Mouse (Mus musculus) testis, adult 2 months (tissue): ENCODE results near the gene Gucd1. TPM values are rescaled to one million over a fixed set of nuclear protein-coding genes. Genes with fewer than 3 reads are reported as not detected.

Experiments used
- H3K27ac ChIP-seq: fragments of 200-500 bp; 2 replicates; pipeline ENCODE4 v1.5.1; 2012; ENCODE audit warnings: low read depth, low read length; ENCODE audit not compliant: control insufficient read depth, insufficient read depth
- H3K27me3 ChIP-seq: fragments of 200-500 bp; 2 replicates; pipeline ENCODE4 v1.6.1; 2012; ENCODE audit warnings: mild to moderate bottlenecking, low read length, moderate library complexity; ENCODE audit not compliant: control insufficient read depth, insufficient read depth
- H3K36me3 ChIP-seq: fragments of 200-500 bp; 2 replicates; pipeline ENCODE4 v1.6.1; 2012; ENCODE audit warnings: mild to moderate bottlenecking, low read length; ENCODE audit not compliant: control insufficient read depth, insufficient read depth
- H3K4me1 ChIP-seq: fragments of 200-500 bp; 2 replicates; pipeline ENCODE4 v1.6.1; 2012; ENCODE audit warnings: low read length; ENCODE audit not compliant: control insufficient read depth, insufficient read depth
- H3K4me3 ChIP-seq: fragments of 200-500 bp; 2 replicates; pipeline ENCODE4 v1.5.1; 2012; ENCODE audit warnings: low read depth, mild to moderate bottlenecking, low read length, moderate library complexity, mixed read lengths; ENCODE audit not compliant: control insufficient read depth
- CTCF ChIP-seq: fragments of 200-500 bp; IDR thresholded peaks from 2 replicates; pipeline ENCODE4 v1.5.1; 2012; ENCODE audit warnings: low read depth, mild to moderate bottlenecking, inconsistent platforms, low read length, moderate library complexity; ENCODE audit not compliant: control insufficient read depth, insufficient read depth, insufficient replicate concordance
- POLR2A ChIP-seq: fragments of 200-500 bp; IDR thresholded peaks from 2 replicates; pipeline ENCODE4 v1.6.1; 2012; ENCODE audit warnings: low read depth, mild to moderate bottlenecking, inconsistent platforms, low read length, moderate library complexity; ENCODE audit not compliant: control insufficient read depth
- polyA plus RNA-seq: library from polyadenylated mRNA; depleted of rRNA; stranded (reverse); fragments of >200 nt; gene quantifications from 2 replicates; pipeline ENCODE4 v1.2.3, GENCODE M21; 2012

Gucd1 gene
- polyA plus RNA-seq, 1 experiment, result 15.1 TPM

DNA sequence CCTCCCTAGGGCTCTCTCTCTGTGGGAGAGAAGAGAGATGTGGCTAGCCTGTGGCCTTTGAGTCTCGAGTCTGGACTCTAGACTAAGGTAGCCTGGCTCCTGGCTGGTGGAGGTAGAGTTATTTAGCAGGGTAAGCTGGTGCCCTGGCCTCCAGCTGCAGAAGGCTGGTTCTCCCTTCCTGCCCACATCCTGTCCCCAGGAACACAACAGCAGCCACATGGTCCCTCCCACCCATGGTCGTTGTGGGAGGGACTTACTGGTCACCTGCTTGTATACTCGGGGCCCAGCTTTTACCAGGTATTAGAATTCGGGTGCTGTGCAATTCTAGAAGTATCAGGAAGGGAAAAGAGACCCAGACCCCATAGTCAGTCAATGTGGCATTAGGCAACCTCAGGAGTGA, 197.5 kb downstream of the Gucd1 start:
- Histone ChIP-seq H3K36me3 (no peaks in the 10 kb centered on the region), H3K27me3 (no peaks in the 10 kb centered on the region), H3K4me3 (no peak overlapping the region), H3K27ac (no peak overlapping the region), H3K4me1 (peaks cover 12% of the 10 kb centered on the region)
- TF ChIP-seq POLR2A, result no peak
- no peak for TF ChIP-seq CTCF

DNA sequence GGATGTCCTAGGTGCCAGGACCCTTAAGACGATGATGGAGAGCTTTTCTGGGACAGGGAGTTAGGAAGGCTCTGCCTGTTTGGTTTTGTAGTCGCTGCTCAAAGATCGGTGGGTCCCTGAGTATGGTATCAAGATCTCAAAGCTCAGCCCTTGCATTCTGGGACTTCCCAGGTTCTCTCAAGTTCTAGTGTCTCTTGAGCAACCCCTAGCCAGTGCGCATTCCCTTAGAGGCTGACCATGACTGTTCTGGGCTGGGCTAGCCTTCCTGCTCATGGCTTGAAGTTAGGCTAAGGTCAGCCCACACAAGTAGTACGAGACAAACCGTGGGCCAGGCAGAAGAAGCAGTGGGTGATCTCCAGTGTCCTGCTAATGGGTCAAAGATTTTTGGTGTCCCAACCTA, 199.6 kb downstream of the Gucd1 start:
- Histone ChIP-seq H3K4me3 (no peak overlapping the region), H3K27me3 (no peaks in the 10 kb centered on the region), H3K36me3 (no peaks in the 10 kb centered on the region), H3K4me1 (peaks cover 12% of the 10 kb centered on the region), H3K27ac (no peak overlapping the region)
- TF ChIP-seq POLR2A (no peak), CTCF (no peak)

DNA sequence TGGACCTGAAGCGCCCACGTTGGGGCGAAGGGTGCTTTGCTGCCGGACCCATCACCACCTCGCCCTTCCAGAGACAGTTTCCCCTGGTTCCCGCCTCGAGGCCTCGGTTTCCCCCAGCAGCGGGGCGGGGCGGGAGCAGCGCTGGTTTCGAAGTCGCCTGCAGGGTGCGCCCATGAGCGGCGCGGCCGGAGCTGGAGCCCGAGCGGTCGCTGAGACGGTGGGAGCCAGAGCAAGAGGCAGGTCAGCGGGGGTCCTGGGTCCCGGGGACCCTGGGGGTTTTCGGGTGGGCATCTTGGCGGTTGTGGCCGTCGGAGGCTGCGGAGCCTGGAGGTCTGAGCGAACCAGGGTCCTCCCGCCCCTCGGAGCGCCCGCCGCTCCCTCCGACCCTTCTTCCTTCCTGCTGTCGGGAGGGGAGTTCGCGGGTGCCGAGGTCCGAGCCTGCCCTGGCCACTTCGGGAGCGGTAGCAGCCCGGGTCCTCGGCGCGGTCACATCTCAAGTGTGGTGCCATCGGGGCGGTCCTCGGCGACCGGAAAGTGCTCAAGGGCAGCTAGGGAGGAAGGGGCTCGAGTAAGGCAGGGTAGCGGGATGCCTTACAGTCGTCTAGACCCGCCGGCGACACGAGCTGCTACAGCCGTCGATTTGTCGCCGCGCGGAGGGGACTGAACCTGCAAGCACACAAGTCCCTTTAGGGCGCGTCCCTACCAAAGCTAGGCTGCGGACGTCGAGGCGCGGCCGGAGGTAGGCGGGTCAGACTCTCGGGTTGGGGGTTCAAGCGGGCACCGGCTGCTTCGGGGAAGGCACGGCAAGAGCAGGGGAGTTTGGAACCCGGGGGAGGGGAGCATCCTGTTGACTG, 200.6 kb downstream of the Gucd1 start:
- Histone ChIP-seq H3K36me3 (no peaks in the 10 kb centered on the region), H3K4me3 (peak overlapping the region; percentile 58), H3K27ac (no peak overlapping the region), H3K4me1 (peaks cover 12% of the 10 kb centered on the region), H3K27me3 (no peaks in the 10 kb centered on the region)
- TF ChIP-seq POLR2A (no peak), CTCF (0 out of 2 replicates have a peak, but pooled peaks have one; percentile 26)

DNA sequence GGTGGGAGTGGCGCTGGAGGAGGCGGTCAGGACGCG, 201.1 kb downstream of the Gucd1 start, which contains the start of gene Adora2a:
Gene Adora2a (plus strand): TSS at position 6 of the 36 bp plus-strand sequence.
- no peaks in the 10 kb centered on the region for H3K36me3 ChIP-seq
- H3K4me3 ChIP-seq, result peak within 1 kb of the TSS; percentile 58
- TF ChIP-seq POLR2A (no peak), CTCF (no peak)
- H3K4me1 ChIP-seq, result peaks cover 12% of the 10 kb centered on the region
- no peak within 1 kb of the TSS for H3K27ac ChIP-seq
- H3K27me3 ChIP-seq, result no peaks in the 10 kb centered on the region

DNA sequence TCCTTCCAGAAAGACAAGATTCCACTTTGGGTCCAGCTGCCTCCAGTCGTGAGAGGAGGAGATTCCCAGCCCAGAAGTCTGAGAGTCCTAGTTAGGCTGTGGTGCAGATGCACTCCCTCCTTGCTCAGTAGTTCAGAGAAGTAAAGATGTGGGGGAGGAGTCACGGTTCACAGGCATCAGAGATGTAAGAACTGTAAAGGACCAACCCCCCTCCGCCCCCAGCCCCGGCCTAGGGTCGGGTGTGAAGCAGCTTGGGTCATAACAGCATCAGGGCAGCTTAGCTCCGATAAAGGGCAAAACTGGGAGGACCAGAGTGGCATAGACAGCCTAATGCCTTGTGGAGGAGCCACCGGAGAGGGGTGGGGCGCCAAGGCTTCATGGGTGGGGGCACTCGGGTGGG, 201.3 kb downstream of the Gucd1 start:
- H3K36me3 ChIP-seq, result no peaks in the 10 kb centered on the region
- no peaks in the 10 kb centered on the region for H3K27me3 ChIP-seq
- TF ChIP-seq CTCF (no peak), POLR2A (no peak)
- no peak overlapping the region for H3K4me3 ChIP-seq
- H3K4me1 ChIP-seq, result peaks cover 12% of the 10 kb centered on the region
- no peak overlapping the region for H3K27ac ChIP-seq

DNA sequence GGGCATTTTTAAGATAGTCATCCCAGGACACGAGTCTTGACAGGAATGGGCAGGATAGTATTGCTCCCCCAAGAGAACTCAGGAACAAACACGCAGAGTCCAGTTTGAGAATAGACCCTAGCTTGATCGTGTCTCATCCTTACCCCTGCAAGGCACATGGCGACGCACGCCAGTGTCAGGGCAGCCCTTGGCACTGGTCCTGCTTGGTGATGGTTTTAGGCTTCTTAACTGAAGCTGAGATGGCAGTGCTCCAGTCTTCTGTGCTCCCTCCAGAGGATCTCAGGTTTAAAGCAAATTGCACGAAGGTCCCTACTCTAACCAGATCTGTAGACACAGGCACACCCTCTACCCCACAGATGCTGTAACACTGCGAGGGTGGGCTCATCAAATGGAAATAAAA, 202.0 kb downstream of the Gucd1 start:
- TF ChIP-seq POLR2A, result no peak
- TF ChIP-seq CTCF, result no peak
- no peaks in the 10 kb centered on the region for H3K27me3 ChIP-seq
- H3K27ac ChIP-seq, result no peak overlapping the region
- H3K4me1 ChIP-seq, result peaks cover 12% of the 10 kb centered on the region
- no peaks in the 10 kb centered on the region for H3K36me3 ChIP-seq
- no peak overlapping the region for H3K4me3 ChIP-seq

- H3K36me3 ChIP-seq, result no peaks in the 10 kb centered on the region
- peaks cover 12% of the 10 kb centered on the region for H3K4me1 ChIP-seq
- TF ChIP-seq CTCF (no peak), POLR2A (no peak)
- H3K27ac ChIP-seq, result no peak overlapping the region
- H3K27me3 ChIP-seq, result no peaks in the 10 kb centered on the region
- no peak overlapping the region for H3K4me3 ChIP-seq
Measured at GRCm38 (mm10) chr10:75314190-75314980, 203.4 kb downstream of the Gucd1 start.

DNA sequence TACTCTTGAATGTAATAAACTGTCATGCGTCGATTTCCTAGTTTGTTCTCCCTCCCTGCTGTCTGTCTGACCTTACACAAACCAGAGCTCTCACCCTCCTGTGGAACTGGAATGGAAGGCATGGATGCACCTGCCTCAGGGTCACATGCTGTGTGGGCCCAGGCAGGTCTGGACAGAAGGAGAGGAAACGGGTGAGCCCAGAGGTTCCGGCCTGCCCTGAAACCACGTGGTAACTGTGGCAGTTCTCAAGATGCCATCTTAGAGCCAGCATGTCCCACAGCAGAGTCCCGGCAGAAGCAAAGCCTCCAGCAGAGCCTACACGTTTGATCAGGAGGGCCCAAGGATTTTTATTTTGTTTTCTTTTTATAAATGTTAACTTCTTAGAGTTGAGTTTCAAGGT, 205.4 kb downstream of the Gucd1 start:
- TF ChIP-seq POLR2A (no peak), CTCF (no peak)
- Histone ChIP-seq H3K27ac (no peak overlapping the region), H3K36me3 (no peaks in the 10 kb centered on the region; the same call in 1 of the 2 replicates)

More for the DNA sequence above, 205.4 kb downstream of the Gucd1 start:
- Histone ChIP-seq H3K4me1 (peaks cover 5% of the 10 kb centered on the region), H3K4me3 (no peak overlapping the region), H3K27me3 (no peaks in the 10 kb centered on the region)
